Mouse (Mus musculus) midbrain, embryonic 10.5 days (tissue): ENCODE measurements around the gene Rccd1. TPM values are rescaled to one million over a fixed set of nuclear protein-coding genes. Genes with fewer than 3 reads are reported as not detected.
A peak's percentile ranks its signal among the peaks of the same experiment; 100 is the strongest.
"Not testable (repeated sequence)": the region's sequence is repeated elsewhere in the genome, so short reads cannot be mapped to it uniquely, and the experiment has no call there.

ENCODE experiments used
- DNase-seq: peaks from one replicate; pipeline ENCODE4 v3.0.0-alpha.2; 2017; ENCODE audit warnings: low spot score
- H3K27ac ChIP-seq: fragments of 300-500 bp; sonication (generic); replicated peaks from 2 replicates; pipeline ENCODE4 v1.5.1; 2016; ENCODE audit warnings: mild to moderate bottlenecking
- H3K27me3 ChIP-seq: fragments of 300-500 bp; sonication (generic); 2 replicates; pipeline ENCODE4 v1.6.1; 2016; ENCODE audit warnings: low read depth, mild to moderate bottlenecking; ENCODE audit not compliant: poor library complexity, severe bottlenecking
- H3K36me3 ChIP-seq: fragments of 300-500 bp; sonication (generic); 2 replicates; pipeline ENCODE4 v1.6.1; 2016; ENCODE audit warnings: mild to moderate bottlenecking, moderate library complexity
- H3K4me1 ChIP-seq: fragments of 300-500 bp; sonication (generic); 2 replicates; pipeline ENCODE4 v1.6.1; 2016
- H3K4me3 ChIP-seq: fragments of 300-500 bp; sonication (generic); 2 replicates; pipeline ENCODE4 v1.5.1; 2016; ENCODE audit warnings: mild to moderate bottlenecking, moderate library complexity
- H3K9me3 ChIP-seq: fragments of 300-500 bp; sonication (generic); replicated peaks from 2 replicates; pipeline ENCODE4 v1.6.1; 2016; ENCODE audit warnings: mild to moderate bottlenecking
- WGBS: fragments of 180-500 bp; shearing (Covaris S2); methylation state at CpG from one replicate; pipeline ENCODE4 v1.1.7; 2016; 5-methylcytosine and 5-hydroxymethylcytosine counted together
- polyA plus RNA-seq: library from polyadenylated mRNA; unstranded; fragments of >200 nt; fragmentation: Nextera tagmentation; extraction: Ambion mirVana; gene quantifications from 2 replicates; pipeline ENCODE4 v1.2.1, GENCODE M21; 2016

Gene Rccd1
- polyA plus RNA-seq, 1 experiment from 2014 or later = 12.6 TPM

GRCm38 (mm10) chr7:80341793-80342192 lies 17.5 kb upstream of the Rccd1 start:
- DNase-seq = no peak
- peaks cover 20% of the 10 kb centered on the region for H3K36me3 ChIP-seq
- H3K4me1 ChIP-seq = peaks cover 55% of the 10 kb centered on the region
- H3K9me3 ChIP-seq = no peaks in the 10 kb centered on the region
- WGBS = 78% methylated on average over 7 of the region's 7 CpGs
- peaks cover 16% of the 10 kb centered on the region for H3K27me3 ChIP-seq
- 0 out of 2 replicates have a peak overlapping the region, but pooled peaks have one; percentile 9 for H3K27ac ChIP-seq
- H3K4me3 ChIP-seq = no peak overlapping the region

DNA sequence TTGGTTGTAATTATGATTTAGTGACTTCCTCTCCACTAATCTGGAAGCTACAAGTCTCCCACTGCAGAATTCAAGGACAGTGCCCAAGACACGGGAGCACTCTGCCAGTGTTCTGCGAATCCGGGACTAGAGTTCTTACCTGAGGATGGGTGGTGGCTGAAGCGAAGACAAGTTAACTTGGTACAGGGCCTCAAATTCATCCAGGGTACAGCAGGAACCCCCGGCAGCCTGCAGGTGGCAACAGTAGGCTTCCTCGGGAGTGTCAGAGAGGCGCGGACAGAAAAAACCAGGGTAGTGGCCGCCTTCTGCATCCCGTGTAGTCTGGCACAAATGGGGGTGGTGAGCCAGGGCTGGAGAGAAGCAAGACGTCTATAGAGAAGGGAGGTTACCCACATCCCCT lies 16.5 kb upstream of the Rccd1 start, which contains the start of gene Unc45a:
Gene Unc45a (minus strand): TSS at position 213 of the 400 bp plus-strand sequence.
- Histone ChIP-seq H3K4me1 (peaks cover 55% of the 10 kb centered on the region), H3K27ac (peak within 1 kb of the TSS; percentile 85), H3K27me3 (peaks cover 16% of the 10 kb centered on the region), H3K4me3 (peak within 1 kb of the TSS; percentile 72), H3K36me3 (peaks cover 28% of the 10 kb centered on the region), H3K9me3 (no peaks in the 10 kb centered on the region)
- peak; percentile 79 for DNase-seq
- 2% methylated on average over 11 of the region's 11 CpGs for WGBS

GRCm38 (mm10) chr7:80339793-80340628 lies 15.8 kb upstream of the Rccd1 start:
- peaks cover 30% of the 10 kb centered on the region for H3K36me3 ChIP-seq
- H3K9me3 ChIP-seq = no peaks in the 10 kb centered on the region
- peak overlapping the region; percentile 85 for H3K27ac ChIP-seq
- H3K27me3 ChIP-seq = peaks cover 16% of the 10 kb centered on the region
- under 1% methylated on average over 45 of the region's 45 CpGs for WGBS
- H3K4me1 ChIP-seq = peaks cover 55% of the 10 kb centered on the region
- peak; percentile 97 for DNase-seq
- peak overlapping the region; percentile 72 for H3K4me3 ChIP-seq

DNA sequence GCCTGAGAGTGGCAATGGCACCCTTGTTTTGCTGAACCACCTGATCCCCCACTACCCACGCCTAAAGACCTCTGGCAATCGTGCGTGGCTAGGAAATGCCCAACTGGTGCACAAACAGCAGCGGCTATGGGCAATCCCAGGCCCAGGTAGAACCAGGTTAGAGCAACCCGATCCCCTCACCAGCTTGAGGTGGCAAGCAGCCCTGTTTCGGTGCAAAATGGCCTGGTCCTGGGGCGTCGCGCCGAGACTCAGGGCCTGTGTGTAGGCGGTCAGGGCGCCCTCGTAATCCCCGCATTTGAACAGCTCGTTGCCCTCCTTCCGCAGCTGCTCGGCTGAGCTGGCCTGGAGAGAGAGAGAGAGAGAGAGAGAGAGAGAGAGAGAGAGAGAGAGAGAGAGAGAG lies 15.1 kb upstream of the Rccd1 start:
- Histone ChIP-seq H3K27me3 (peaks cover 16% of the 10 kb centered on the region), H3K27ac (peak overlapping the region; percentile 85), H3K36me3 (peaks cover 37% of the 10 kb centered on the region), H3K9me3 (no peaks in the 10 kb centered on the region), H3K4me3 (peak overlapping the region; percentile 72), H3K4me1 (peaks cover 55% of the 10 kb centered on the region)
- DNase-seq = peak; percentile 41
- WGBS = 12% methylated on average over 17 of the region's 17 CpGs

GRCm38 (mm10) chr7:80336932-80337331 lies 12.7 kb upstream of the Rccd1 start:
- no peak overlapping the region for H3K27ac ChIP-seq
- peaks cover 36% of the 10 kb centered on the region for H3K4me1 ChIP-seq
- no peak for DNase-seq
- peaks cover 10% of the 10 kb centered on the region for H3K27me3 ChIP-seq
- WGBS = 92% methylated on average over 3 of the region's 3 CpGs
- H3K4me3 ChIP-seq = no peak overlapping the region
- H3K9me3 ChIP-seq = peaks cover 10% of the 10 kb centered on the region
- H3K36me3 ChIP-seq = peaks cover 61% of the 10 kb centered on the region

DNA sequence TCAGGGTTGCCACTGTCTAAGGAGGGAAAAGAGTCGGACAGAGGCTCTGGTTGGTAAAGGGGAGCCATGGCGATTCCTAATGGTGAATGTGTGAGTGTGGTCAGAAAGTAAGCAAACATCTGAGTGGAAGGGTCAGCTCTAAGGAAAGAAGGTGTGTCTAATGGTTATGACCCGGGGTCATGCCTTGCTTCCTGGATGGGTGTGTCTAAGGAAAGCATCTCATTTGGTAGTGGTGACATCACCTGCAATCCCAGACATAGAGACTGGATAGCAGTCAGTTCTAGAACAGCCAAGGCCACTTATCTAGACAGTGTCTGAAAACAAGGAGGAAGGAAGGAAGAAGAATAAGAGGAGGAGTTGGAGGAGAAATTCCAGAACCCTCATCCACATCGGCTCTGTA lies 10.6 kb upstream of the Rccd1 start:
- Histone ChIP-seq H3K36me3 (peaks cover 82% of the 10 kb centered on the region), H3K9me3 (peaks cover 10% of the 10 kb centered on the region), H3K27ac (no peak overlapping the region), H3K27me3 (no peaks in the 10 kb centered on the region), H3K4me3 (no peak overlapping the region), H3K4me1 (peaks cover 16% of the 10 kb centered on the region)
- no peak for DNase-seq
- WGBS = 97% methylated on average over 4 of the region's 4 CpGs

- Histone ChIP-seq H3K36me3 (peaks cover 100% of the 10 kb centered on the region), H3K27ac (no peak overlapping the region), H3K4me3 (no peak overlapping the region), H3K9me3 (peaks cover 10% of the 10 kb centered on the region), H3K4me1 (no peaks in the 10 kb centered on the region), H3K27me3 (no peaks in the 10 kb centered on the region)
- 96% methylated on average over 19 of the region's 19 CpGs for WGBS
- no peak for DNase-seq
Measured at GRCm38 (mm10) chr7:80331433-80331832, 7.2 kb upstream of the Rccd1 start.

- H3K9me3 ChIP-seq = peaks cover 10% of the 10 kb centered on the region
- no peak overlapping the region for H3K4me3 ChIP-seq
- H3K36me3 ChIP-seq = peaks cover 100% of the 10 kb centered on the region
- peaks cover under 1% of the 10 kb centered on the region; the same call in 1 of the 2 replicates for H3K4me1 ChIP-seq
- DNase-seq = no peak
- WGBS = 92% methylated on average over 8 of the region's 8 CpGs
- H3K27me3 ChIP-seq = no peaks in the 10 kb centered on the region
- H3K27ac ChIP-seq = no peak overlapping the region
Measured at GRCm38 (mm10) chr7:80330278-80330677, 6.0 kb upstream of the Rccd1 start.

- 96% methylated on average over 19 of the region's 19 CpGs for WGBS
- Histone ChIP-seq H3K4me3 (no peak overlapping the region), H3K27me3 (no peaks in the 10 kb centered on the region), H3K9me3 (no peaks in the 10 kb centered on the region), H3K36me3 (peaks cover 67% of the 10 kb centered on the region), H3K27ac (no peak overlapping the region), H3K4me1 (peaks cover 23% of the 10 kb centered on the region)
- no peak for DNase-seq
Measured at GRCm38 (mm10) chr7:80326076-80326475, 1.8 kb upstream of the Rccd1 start.

DNA sequence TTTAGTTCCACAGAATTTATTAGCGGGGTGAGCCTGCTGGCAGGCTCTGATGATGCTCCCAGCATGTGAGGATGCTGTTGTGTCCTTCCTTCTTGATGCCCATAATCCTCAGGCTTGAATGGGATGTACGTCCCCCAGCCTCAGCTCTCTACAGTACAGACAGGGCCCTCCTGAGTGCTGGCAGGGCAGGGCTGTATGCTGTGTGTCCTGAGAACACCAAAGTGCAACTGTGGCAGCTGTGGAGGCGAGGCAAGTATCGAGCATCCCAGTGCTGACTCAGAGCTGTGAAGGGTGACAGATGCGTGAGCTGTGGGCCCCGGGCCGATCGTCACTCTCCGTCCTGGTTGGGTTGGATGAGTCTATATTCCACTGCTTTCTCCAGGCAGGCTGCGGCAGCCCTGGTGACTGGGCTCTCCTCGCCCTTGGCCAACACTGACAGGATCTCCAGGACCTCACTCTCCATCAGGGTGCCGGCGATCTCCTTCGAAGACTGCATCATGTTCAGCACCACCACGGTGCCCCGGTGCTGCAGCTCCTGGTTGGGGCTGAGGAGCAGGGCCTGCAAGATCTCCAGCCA lies 1.1 kb upstream of the Rccd1 start:
- no peak for DNase-seq
- Histone ChIP-seq H3K27me3 (no peaks in the 10 kb centered on the region), H3K4me3 (no peak overlapping the region), H3K4me1 (peaks cover 23% of the 10 kb centered on the region), H3K27ac (no peak overlapping the region), H3K36me3 (peaks cover 67% of the 10 kb centered on the region), H3K9me3 (no peaks in the 10 kb centered on the region)
- WGBS = 96% methylated on average over 16 of the region's 16 CpGs

DNA sequence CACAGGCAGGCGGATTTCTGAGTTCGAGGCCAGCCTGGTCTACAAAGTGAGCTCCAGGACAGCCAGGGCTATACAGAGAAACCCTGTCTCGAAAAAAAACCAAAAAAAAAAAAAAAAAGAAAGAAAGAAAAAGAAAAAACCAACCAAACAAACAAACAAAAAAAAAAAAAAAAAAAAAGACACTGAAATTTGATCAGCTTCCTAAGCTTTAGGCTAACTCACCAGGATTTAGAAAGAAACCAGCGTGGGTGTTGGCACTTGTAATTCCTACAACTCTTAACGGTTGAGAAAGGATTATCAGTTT lies 514 bp upstream of the Rccd1 start:
- H3K9me3 ChIP-seq, H3K27me3 ChIP-seq, H3K27ac ChIP-seq, DNase-seq: not testable (repeated sequence)
- Histone ChIP-seq H3K4me3 (peak overlapping the region; percentile 65; the same call in 1 of the 2 replicates), H3K4me1 (peaks cover 23% of the 10 kb centered on the region), H3K36me3 (peaks cover 67% of the 10 kb centered on the region)
- WGBS = 67% methylated on average over 5 of the region's 5 CpGs

DNA sequence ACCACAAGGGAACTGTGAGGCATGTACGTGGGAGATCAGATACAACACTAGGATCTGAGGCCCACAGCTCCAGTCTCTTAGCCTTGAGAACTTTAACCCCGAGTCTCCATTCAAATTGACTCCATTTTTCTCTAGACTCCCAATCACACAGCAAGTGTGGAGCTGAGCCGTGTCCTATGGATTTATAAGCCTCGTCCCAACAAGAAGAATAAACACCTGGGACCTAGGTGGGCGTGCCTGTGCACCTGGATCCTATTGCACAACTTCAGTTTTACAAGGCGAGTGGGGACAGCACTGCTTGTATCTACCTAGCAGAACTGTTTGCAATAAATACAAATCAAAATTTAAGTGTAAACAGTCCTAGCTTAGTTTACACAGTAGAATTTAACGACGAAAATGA lies 918 bp downstream of the Rccd1 start:
- Histone ChIP-seq H3K27ac (peak overlapping the region; percentile 91), H3K27me3 (no peaks in the 10 kb centered on the region), H3K4me3 (peak overlapping the region; percentile 65), H3K4me1 (peaks cover 23% of the 10 kb centered on the region), H3K9me3 (no peaks in the 10 kb centered on the region), H3K36me3 (peaks cover 67% of the 10 kb centered on the region)
- no peak for DNase-seq
- WGBS = 30% methylated on average over 8 of the region's 8 CpGs

- Histone ChIP-seq H3K36me3 (peaks cover 62% of the 10 kb centered on the region), H3K4me1 (peaks cover 19% of the 10 kb centered on the region), H3K27ac (no peak overlapping the region), H3K9me3 (no peaks in the 10 kb centered on the region), H3K4me3 (no peak overlapping the region), H3K27me3 (no peaks in the 10 kb centered on the region)
- DNase-seq = no peak
- 86% methylated on average over 19 of the region's 19 CpGs for WGBS
Measured at GRCm38 (mm10) chr7:80319846-80320496, 4.3 kb downstream of the Rccd1 start.
